In the genomic region with DNA sequence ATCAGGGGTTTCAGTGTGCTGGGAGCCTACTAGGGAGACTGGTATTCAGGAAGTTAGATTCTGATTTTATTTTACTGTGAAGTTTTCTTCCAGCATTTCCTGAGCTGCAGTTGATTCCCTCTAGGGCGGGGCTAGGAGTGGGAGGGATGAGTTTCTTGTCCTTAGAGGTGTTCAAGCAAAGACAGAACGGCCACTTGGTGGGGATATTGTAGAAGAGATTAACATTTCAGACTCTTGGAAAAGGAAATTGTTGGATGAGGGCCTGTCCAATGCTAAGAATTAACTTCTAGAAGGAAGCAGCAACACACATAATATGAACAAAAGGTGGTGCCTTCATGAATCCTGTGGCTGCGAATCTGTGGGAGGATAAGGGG, we compare ENCODE assay signal across 8 mouse cellular contexts.
A peak's percentile ranks its signal among the peaks of the same experiment; 100 is the strongest.
DNase-seq lines count a peak whose midpoint lies in the region; ATAC-seq and TF ChIP-seq lines count a peak whose summit lies in the region.
"Had no signal": no experiment of that assay in that cellular context is flagged by ENCODE, and none has a peak within 500 bp of the region (broad histone marks: within the 10 kb centered on the region; RNA-seq: fewer than 3 reads in every experiment).

No protein-coding gene starts in this region.

- H3K4me2 ChIP-seq in midbrain, embryonic 16.5 days (ENCODE audit: low read length) = no peak overlapping the region; the same call in 1 of the 2 replicates
- H3K4me2 ChIP-seq: liver, embryonic 15.5 days had no signal

- H3K9ac ChIP-seq in midbrain, embryonic 16.5 days (ENCODE audit: low read depth, low read length) = no peak overlapping the region
- H3K9ac ChIP-seq: liver, embryonic 15.5 days had no signal

- peaks cover 36% of the 10 kb centered on the region for H3K4me1 ChIP-seq in embryonic facial prominence, embryonic 10.5 days
- peaks cover 20% of the 10 kb centered on the region for H3K4me1 ChIP-seq in midbrain, embryonic 16.5 days (ENCODE audit: control insufficient read depth, insufficient read depth, low read length)

- H3K36me3 ChIP-seq in embryonic facial prominence, embryonic 10.5 days (replicated peaks) = no peaks in the 10 kb centered on the region
- no peaks in the 10 kb centered on the region for H3K36me3 ChIP-seq in midbrain, embryonic 16.5 days (ENCODE audit: control insufficient read depth, insufficient read depth, low read length)
- H3K36me3 ChIP-seq: liver, embryonic 15.5 days had no signal

- peak; percentile 27; the same call in 1 of the 2 replicates for ATAC-seq in midbrain, embryonic 16.5 days

- H3K27me3 ChIP-seq in embryonic facial prominence, embryonic 10.5 days (replicated peaks; ENCODE audit: low read depth, poor library complexity, severe bottlenecking) = peaks cover 24% of the 10 kb centered on the region
- no peaks in the 10 kb centered on the region; the same call in 1 of the 2 replicates for H3K27me3 ChIP-seq in midbrain, embryonic 16.5 days (ENCODE audit: control insufficient read depth, insufficient read depth, low read depth, low read length)
- H3K27me3 ChIP-seq: liver, embryonic 15.5 days had no signal

- no peak overlapping the region for H3K4me3 ChIP-seq in layer of hippocampus, adult 2 months
- no peak overlapping the region; the same call in 1 of the 2 replicates for H3K4me3 ChIP-seq in embryonic facial prominence, embryonic 10.5 days
- H3K4me3 ChIP-seq in midbrain, embryonic 16.5 days (ENCODE audit: low read depth, low read length) = no peak overlapping the region
- H3K4me3 ChIP-seq: liver, embryonic 15.5 days had no signal

- TF ChIP-seq CTCF in layer of hippocampus, adult 2 months (conservative IDR thresholded peaks at IDR 0.05) = peak; percentile 66

- no peak overlapping the region for H3K27ac ChIP-seq in layer of hippocampus, adult 2 months
- peak overlapping the region; percentile 67 for H3K27ac ChIP-seq in embryonic facial prominence, embryonic 10.5 days (replicated peaks)
- H3K27ac ChIP-seq in midbrain, embryonic 16.5 days (ENCODE audit: low read length) = peak overlapping the region; percentile 71
- H3K27ac ChIP-seq: liver, embryonic 15.5 days had no signal

- no peaks in the 10 kb centered on the region for H3K9me3 ChIP-seq in embryonic facial prominence, embryonic 10.5 days
- no peaks in the 10 kb centered on the region for H3K9me3 ChIP-seq in midbrain, embryonic 16.5 days (replicated peaks; ENCODE audit: control insufficient read depth, low read length, poor library complexity, severe bottlenecking)
- H3K9me3 ChIP-seq: liver, embryonic 15.5 days had no signal

- WGBS in embryonic facial prominence, embryonic 10.5 days = 13% methylated on average over 3 of the region's 3 CpGs
- 6% methylated on average over 3 of the region's 3 CpGs for WGBS in midbrain, embryonic 16.5 days

- DNase-seq in layer of hippocampus, adult 2 months (ENCODE audit: low spot score in 2 of 2) = no peak
- no peak for DNase-seq in layer of hippocampus, adult 9-10 months (ENCODE audit: low spot score)
- no peak for DNase-seq in embryonic facial prominence, embryonic 10.5 days (ENCODE audit: low spot score)
- peak; percentile 21 for DNase-seq in gastrocnemius, postnatal 25 days
- no peak for DNase-seq in thymus, postnatal 4 days
- DNase-seq in kidney, adult 18-20 months = no peak
